Mouse (Mus musculus) induced T-regulatory cell, adult 2 months (primary cell): ENCODE data around the gene Prph2.

ENCODE experiments used
- DNase-seq: peaks from one replicate; pipeline ENCODE4 v3.0.0-alpha.2; 2012; ENCODE audit warnings: low read depth

The Prph2 gene

GRCm38 (mm10) chr17:46910186-46910585 is at the start of gene Prph2:
TSS of gene Prph2 (plus strand) at chr17:46910459.
- no peak for DNase-seq

GRCm38 (mm10) chr17:46864566-46865195 is 45.6 kb upstream of the Prph2 start:
- DNase-seq, result no peak

DNA sequence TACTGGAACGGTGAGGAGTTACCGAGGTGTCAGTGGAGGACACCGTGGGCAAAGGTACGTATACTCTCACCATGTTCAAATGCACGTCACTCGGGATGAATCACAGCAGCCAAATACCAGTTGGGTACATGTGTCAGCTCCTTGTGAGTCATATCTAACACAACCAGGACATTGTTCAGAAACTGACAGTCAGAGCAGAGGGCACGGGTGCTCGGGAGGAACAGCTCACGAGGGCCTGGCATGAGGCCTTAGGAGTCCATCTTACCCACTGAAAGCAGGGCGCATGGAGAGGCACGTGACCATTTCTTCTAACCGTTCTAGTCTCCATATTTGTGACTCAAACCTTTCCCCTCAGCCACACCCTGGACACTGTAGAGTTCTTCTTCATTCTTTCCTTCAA is 43.4 kb upstream of the Prph2 start:
- DNase-seq, result peak; percentile 55

GRCm38 (mm10) chr17:46870204-46870798 is 40.0 kb upstream of the Prph2 start:
- DNase-seq, result peak; percentile 84

DNA sequence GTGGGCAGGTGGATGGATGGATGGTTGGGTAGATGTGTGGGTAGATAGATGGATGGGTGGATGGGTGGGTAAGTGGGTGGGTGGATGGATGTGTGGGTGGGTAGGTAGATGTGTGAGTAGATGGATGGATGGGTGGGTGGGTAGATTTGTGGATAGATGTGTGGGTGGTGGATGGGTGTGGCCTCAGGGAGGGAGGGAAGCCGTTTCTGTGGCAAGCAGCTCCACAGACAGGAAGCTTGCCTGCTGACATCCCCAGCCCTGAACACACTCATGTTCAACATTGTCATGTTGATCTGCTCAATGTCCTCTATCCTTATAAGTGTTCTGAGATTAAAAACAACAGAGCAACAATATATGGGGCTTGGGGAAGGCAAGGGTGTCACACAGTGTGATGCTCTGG is 39.3 kb upstream of the Prph2 start:
- DNase-seq, result peak; percentile 78

DNA sequence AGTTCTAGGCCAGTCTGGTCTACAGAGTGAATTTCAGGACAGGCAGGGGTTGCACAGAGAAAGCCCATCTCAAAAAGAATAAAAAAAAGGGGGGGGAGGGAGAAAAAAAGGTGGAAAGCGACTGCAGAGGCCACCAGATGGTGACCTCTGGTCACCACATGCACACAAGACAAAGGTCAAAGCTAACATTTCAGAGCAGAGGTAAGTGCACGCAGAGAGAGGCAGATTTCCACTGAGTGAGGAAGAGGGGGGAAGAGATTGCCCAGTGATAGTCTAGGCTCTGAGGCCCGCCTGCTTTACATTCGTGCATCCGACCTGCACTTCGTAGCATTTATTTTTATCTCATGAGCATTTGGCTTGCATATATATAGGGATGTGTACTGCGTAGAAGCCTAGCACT is 37.5 kb upstream of the Prph2 start:
- no peak for DNase-seq

DNA sequence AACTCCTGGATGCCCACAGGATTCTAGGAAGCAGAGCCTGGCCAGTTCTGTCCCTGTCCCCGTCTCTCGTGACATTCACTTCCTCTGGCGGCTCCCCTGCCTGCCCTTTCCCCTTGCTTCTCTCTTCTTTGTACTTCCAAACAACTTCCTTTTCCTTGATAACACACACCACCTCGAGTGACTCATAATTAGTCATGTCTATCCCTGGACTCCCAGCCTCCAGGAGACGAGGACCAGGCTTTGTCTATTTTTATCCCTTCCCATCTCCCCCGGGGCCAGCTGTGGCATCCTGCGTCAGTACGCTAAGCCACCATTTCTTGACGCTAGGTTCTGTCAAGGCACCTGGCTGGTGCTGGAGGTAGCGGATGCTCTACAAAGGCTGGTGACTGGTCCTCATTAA is 36.1 kb upstream of the Prph2 start:
- DNase-seq, result no peak

GRCm38 (mm10) chr17:46875626-46876025 is 34.6 kb upstream of the Prph2 start:
- DNase-seq, result peak; percentile 56

DNA sequence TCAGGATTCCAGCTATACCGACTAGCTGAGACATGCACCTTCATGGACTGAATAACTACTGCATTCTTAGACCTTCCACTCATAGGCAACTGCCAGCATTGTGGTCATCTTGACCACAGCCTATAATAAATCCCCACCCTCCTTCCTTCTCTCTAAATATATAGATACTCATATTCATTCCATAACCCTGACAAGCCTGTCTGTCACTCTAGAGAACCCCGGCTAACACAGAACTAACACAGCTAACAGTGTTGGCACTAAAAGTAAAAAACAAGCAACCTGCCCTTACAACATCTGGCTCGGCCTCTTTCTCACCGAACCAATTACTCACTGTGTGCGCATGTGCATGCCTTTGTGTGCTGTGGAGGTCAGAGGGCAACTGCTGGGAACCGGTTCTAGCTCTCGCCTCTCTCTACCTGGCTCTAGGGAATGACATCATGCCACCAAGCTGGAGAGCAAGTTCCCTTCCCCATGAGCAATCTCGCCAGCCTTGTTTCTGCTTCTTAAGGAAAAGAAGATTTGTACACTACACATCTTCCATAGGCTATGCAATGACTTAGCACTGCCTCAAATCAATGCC is 33.8 kb upstream of the Prph2 start:
- no peak for DNase-seq

GRCm38 (mm10) chr17:46877061-46877460 is 33.2 kb upstream of the Prph2 start:
- no peak for DNase-seq

DNA sequence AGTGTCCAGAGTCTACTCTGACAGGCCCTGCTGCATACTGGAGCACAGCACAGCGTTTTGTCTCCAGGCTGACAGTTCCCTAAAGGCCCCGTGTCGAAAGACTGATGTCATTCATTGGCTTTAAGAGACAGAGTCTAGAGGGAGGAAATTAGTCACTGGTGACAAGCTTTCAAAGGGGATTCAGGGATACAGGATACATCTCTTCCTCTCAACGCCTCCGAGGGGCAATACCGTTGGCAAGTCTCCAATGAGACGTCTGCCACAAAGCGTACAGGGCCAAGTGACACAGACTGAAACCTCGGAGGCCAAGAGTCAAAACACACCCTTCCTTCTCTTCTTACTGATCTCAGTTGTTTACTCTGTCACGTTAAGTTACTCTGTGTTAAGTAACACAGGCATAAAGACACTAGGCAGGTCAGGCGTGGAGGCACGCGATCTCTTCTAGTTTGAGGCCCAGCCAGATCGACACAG is 30.4 kb upstream of the Prph2 start:
- peak; percentile 88 for DNase-seq

- DNase-seq, result no peak
These were observed 29.9 kb upstream of the Prph2 start for GRCm38 (mm10) chr17:46880322-46880721.

- DNase-seq, result no peak
These were observed 28.5 kb upstream of the Prph2 start for GRCm38 (mm10) chr17:46881728-46882127.

GRCm38 (mm10) chr17:46883107-46883506 is 27.2 kb upstream of the Prph2 start:
- DNase-seq, result no peak

- DNase-seq, result no peak
These were observed 25.5 kb upstream of the Prph2 start for GRCm38 (mm10) chr17:46884766-46885165.

DNA sequence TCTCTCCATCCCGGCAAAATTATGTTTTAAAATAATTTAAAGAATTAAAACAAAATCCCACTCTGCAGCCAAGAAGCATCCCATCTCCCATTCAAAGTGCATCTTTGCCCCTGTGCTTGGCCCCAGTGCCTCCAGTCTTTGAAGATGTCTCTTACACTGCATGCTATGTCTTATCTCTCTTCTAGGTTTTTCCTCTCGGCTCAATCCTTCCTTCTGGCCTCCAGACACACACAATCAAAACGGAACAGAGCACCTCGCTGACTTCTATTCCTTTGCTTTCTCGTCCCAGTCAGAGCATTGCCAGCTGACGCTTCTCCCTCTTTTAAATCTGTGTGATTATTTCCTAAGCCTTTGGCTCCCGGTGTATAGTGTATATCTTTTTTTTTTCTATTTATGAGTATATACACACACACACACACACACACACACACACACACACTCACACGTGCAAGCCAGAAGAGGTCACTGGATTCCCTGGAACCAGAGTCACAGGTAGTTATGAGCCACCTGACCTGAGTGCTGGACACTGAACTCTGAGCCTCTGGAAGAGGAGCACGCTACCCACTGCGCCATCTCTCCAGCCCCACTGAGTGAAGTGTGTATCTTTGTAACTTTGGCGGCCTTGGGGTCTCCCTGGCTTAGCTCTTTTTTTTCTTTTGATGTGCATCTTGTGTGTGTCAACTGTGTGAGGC is 24.9 kb upstream of the Prph2 start:
- DNase-seq, result no peak

DNA sequence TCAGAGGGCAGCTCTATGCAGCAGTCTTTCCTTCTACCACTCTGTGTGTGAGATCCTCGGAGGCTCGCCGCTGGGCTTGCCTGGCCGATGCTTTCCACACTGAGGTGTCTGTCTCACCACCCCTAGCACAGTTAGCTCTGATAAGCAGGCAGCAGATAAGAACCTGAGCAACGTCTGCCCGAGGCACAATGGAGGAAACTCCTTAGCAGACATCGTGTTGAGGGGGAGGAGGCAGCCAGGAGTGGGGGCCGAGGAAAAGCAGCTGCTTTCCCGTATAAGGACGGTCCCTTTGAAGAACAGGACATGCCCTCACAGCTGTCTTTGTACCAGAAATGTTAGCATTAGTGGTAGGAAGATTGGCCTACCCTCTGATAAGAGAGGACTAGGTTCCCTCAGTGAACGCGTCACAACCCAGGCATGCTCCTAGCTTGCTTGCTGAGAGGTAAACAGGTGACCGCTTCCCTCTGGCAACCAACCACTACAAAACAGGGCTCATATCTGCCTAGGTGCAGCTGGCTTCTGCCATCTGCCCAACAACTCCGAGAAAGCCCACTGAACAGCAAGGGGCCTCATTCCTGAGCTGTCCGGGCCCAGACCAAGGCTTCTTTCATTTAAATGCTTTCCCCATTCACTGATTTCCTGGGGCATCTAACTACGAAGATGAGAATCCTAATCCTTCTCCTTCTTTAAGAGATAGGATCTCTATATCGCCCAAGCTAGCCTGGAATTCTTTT is 24.2 kb upstream of the Prph2 start:
- DNase-seq, result no peak

- DNase-seq, result peak; percentile 87
These were observed 21.6 kb upstream of the Prph2 start for GRCm38 (mm10) chr17:46888511-46889212.

DNA sequence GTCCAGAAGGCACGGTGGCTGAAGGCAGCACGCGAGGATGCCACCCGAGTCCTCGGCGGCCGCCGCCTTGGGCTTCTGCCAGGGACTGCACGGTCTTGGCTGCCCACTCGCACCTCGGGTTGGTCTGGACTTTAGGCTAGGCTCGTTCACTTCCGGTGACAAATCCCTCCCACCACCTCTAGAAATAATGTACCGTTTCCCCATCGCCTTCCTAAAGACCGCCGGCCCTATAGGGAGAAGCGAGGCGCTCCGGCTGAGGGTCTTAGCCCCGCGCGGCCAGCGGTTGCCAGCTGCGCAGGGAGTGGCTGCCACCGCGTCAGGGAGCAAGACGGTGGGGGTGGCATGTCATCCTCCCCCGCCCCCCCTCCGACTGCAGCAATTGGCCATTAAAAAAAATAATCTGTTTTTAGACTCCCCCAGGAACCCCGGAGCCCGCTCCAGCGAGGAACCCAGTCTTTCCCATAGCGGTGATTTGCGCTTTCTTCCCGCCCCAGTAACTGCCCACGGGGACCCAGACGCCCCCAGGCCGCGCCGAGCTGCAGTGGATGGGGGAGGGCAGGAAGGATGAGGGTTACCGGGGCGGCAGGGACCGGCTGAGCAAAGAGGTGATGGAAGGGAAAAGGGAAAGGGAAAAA is 20.7 kb upstream of the Prph2 start:
- peak; percentile 79 for DNase-seq

GRCm38 (mm10) chr17:46890116-46890815 is 20.0 kb upstream of the Prph2 start, which contains the start of gene Tbcc:
TSS of gene Tbcc (plus strand) at chr17:46890684.
- peak; percentile 99 for DNase-seq
